Mouse (Mus musculus): ENCODE data around the gene Shb.

GRCm38 (mm10) chr4:45515894-45516293 is 16.4 kb downstream of the Shb start:
- TF ChIP-seq CTCF (IDR thresholded peaks at IDR 0.05; ENCODE audit: borderline replicate concordance, insufficient read depth, low read length) = no peak
- no peak for TF ChIP-seq POLR2A (IDR thresholded peaks at IDR 0.05; ENCODE audit: low read depth, low read length)

Data from embryonic fibroblast, embryonic 13.5 days (primary cell).